Comparison of ENCODE assay signal across 8 mouse cellular contexts in genomic region chr8:84009876-84010275, GRCm38 (mm10). TPM values are rescaled to one million over a fixed set of nuclear protein-coding genes. Genes with fewer than 3 reads are reported as not detected.
DNase-seq lines count a peak whose midpoint lies in the region; ATAC-seq and TF ChIP-seq lines count a peak whose summit lies in the region.

No protein-coding gene starts in this region.

- no peaks in the 10 kb centered on the region for H3K4me1 ChIP-seq in MEL (ENCODE audit: control insufficient read depth in 1 of 2, insufficient read depth in 2 of 2, low read length in 2 of 2)
- peaks cover 23% of the 10 kb centered on the region for H3K4me1 ChIP-seq in forebrain, embryonic 16.5 days (replicated peaks; ENCODE audit: control insufficient read depth, insufficient read depth, low read length)

- no peak for TF ChIP-seq POLR2A in MEL (IDR thresholded peaks at IDR 0.05; ENCODE audit: control insufficient read depth in 1 of 2, insufficient read depth in 1 of 2, low read depth in 1 of 2, low read length in 2 of 2, poor library complexity in 1 of 2)

- H3K27me3 ChIP-seq in MEL (ENCODE audit: control insufficient read depth in 1 of 2, insufficient read depth in 2 of 2, low read length in 2 of 2) = no peaks in the 10 kb centered on the region
- H3K27me3 ChIP-seq in forebrain, embryonic 16.5 days (replicated peaks; ENCODE audit: control insufficient read depth, insufficient read depth, low read length) = peaks cover 31% of the 10 kb centered on the region

- no peak overlapping the region for H3K4me3 ChIP-seq in MEL (ENCODE audit: control insufficient read depth in 1 of 2, insufficient read depth in 1 of 2, low read depth in 2 of 2, low read length in 2 of 2)
- no peak overlapping the region for H3K4me3 ChIP-seq in forebrain, embryonic 16.5 days (replicated peaks; ENCODE audit: low read length)

- no peak overlapping the region for H3K4me2 ChIP-seq in forebrain, embryonic 16.5 days (ENCODE audit: low read length)

- TF ChIP-seq EP300 in MEL (IDR thresholded peaks at IDR 0.05; ENCODE audit: low read depth in 1 of 2, low read length in 2 of 2) = no peak

- H3K79me2 ChIP-seq in MEL (ENCODE audit: control insufficient read depth, insufficient read depth, low read length, poor library complexity) = no peaks in the 10 kb centered on the region; the same call in 1 of the 2 replicates

- H3K9ac ChIP-seq in MEL (ENCODE audit: control insufficient read depth, low read depth, low read length, poor library complexity, severe bottlenecking) = no peak overlapping the region
- no peak overlapping the region for H3K9ac ChIP-seq in forebrain, embryonic 16.5 days (replicated peaks; ENCODE audit: low read depth, low read length)

- H3K9me3 ChIP-seq in MEL (replicated peaks; ENCODE audit: insufficient read depth, low read length) = no peaks in the 10 kb centered on the region
- no peaks in the 10 kb centered on the region for H3K9me3 ChIP-seq in forebrain, embryonic 16.5 days (ENCODE audit: control insufficient read depth, low read length)

- DNase-seq in MEL (ENCODE audit: low read depth, low spot score) = peak; percentile 76
- peak; percentile 82 for DNase-seq in cerebellum, adult 11 months
- DNase-seq in layer of hippocampus, postnatal 14 days (ENCODE audit: low spot score in 2 of 2) = peak; percentile 83 to 85
- peak; percentile 87 to 90 for DNase-seq in right cerebral cortex, adult 2 months (ENCODE audit: low spot score in 2 of 2)
- peak; percentile 88 for DNase-seq in urinary bladder, postnatal 14 days (ENCODE audit: low spot score)

- no peak overlapping the region for H3K27ac ChIP-seq in MEL (ENCODE audit: control insufficient read depth, low read depth, low read length)
- no peak overlapping the region for H3K27ac ChIP-seq in forebrain, embryonic 16.5 days (ENCODE audit: low read length)

- ATAC-seq in forebrain, embryonic 16.5 days = 0 out of 2 replicates have a peak, but pooled peaks have one; percentile 20
- ATAC-seq in hematopoietic stem cell, adult 5-6 weeks (replicated peaks in 1 of 2; ENCODE audit: insufficient read depth in 1 of 2, low FRiP score in 2 of 2, low TSS enrichment in 1 of 2, low read depth in 1 of 2, poor library complexity in 2 of 2, severe bottlenecking in 2 of 2) = peak; percentile 65 to 70
- ATAC-seq in megakaryocyte, adult 5-6 weeks (ENCODE audit: poor library complexity, severe bottlenecking) = peak; percentile 77

- TF ChIP-seq RAD21 in MEL (IDR thresholded peaks at IDR 0.05; ENCODE audit: low read depth, low read length) = peak; percentile 87

- peak; percentile 66 to 94 (median 90) for TF ChIP-seq CTCF in MEL (IDR thresholded peaks at IDR 0.05 in 2 of 3, conservative IDR thresholded peaks at IDR 0.05 in 1 of 3; ENCODE audit: control insufficient read depth in 1 of 3, insufficient read depth in 1 of 3, low read depth in 2 of 3, low read length in 3 of 3, poor library complexity in 1 of 3, severe bottlenecking in 1 of 3)

- no peaks in the 10 kb centered on the region for H3K36me3 ChIP-seq in MEL (ENCODE audit: control insufficient read depth in 1 of 2, insufficient read depth in 2 of 2, low read length in 2 of 2)
- no peaks in the 10 kb centered on the region for H3K36me3 ChIP-seq in forebrain, embryonic 16.5 days (ENCODE audit: control insufficient read depth, insufficient read depth)

- 2% methylated on average over 11 of the region's 11 CpGs for WGBS in forebrain, embryonic 16.5 days

TF ChIP-seq in MEL, 35 proteins besides CTCF, POLR2A, EP300 and RAD21:
- TF ChIP-seq BHLHE40 (IDR thresholded peaks at IDR 0.05; ENCODE audit: borderline replicate concordance, low read depth, low read length) = 0 out of 2 replicates have a peak, but pooled peaks have one; percentile 13
- no peak for TF ChIP-seq TCF12 (IDR thresholded peaks at IDR 0.05; ENCODE audit: low read depth, low read length)
- TF ChIP-seq ZC3H11A (IDR thresholded peaks at IDR 0.05; ENCODE audit: low read depth, low read length) = peak; percentile 79
- TF ChIP-seq SMC3 (IDR thresholded peaks at IDR 0.05; ENCODE audit: low read depth, low read length) = peak; percentile 90

RNA-seq across cellular contexts. Expression of gene 2210011C24Rik, which starts 2.1 kb away (rescaled TPM):
- not detected in 2 replicates for total RNA-seq in MEL (2012; rRNA removed)
- not detected for polyA plus RNA-seq in MEL (2012; ENCODE audit: insufficient read depth in 1 of 2, insufficient read length in 2 of 2, low read depth in 1 of 2, low replicate concordance in 2 of 2, missing spikeins in 1 of 2)
- not detected in 2 replicates for polyA plus RNA-seq in forebrain, embryonic 16.5 days (2015; fragmentation: Nextera tagmentation; extraction: Ambion mirVana)
- not detected in 2 replicates for total RNA-seq in hematopoietic stem cell, adult 5-6 weeks (2017)
- 1 to 10 TPM; 2.5 to 2.8 TPM for total RNA-seq in layer of hippocampus, postnatal 14 days (2021)
- total RNA-seq in megakaryocyte, adult 5-6 weeks (2015) = not detected in 2 replicates
- total RNA-seq in megakaryocyte, adult 5-6 weeks (2017) = not detected in 2 replicates

RNA-seq across cellular contexts. Expression of gene 1700067K01Rik, which starts 8.6 kb away (rescaled TPM):
- total RNA-seq in MEL (2012; rRNA removed) = 0.39 and 0.69 TPM in 2 replicates
- under 1 TPM in 1 of 2 experiments, not detected in 1; 0.53 TPM for polyA plus RNA-seq in MEL (2012; ENCODE audit: insufficient read depth in 1 of 2, insufficient read length in 2 of 2, low read depth in 1 of 2, low replicate concordance in 2 of 2, missing spikeins in 1 of 2)
- polyA plus RNA-seq in forebrain, embryonic 16.5 days (2015; fragmentation: Nextera tagmentation; extraction: Ambion mirVana) = 1.1 and 1.3 TPM in 2 replicates
- total RNA-seq in hematopoietic stem cell, adult 5-6 weeks (2017) = 0.31 and 1.1 TPM in 2 replicates
- total RNA-seq in layer of hippocampus, postnatal 14 days (2021) = 1 to 10 TPM in 1 of 2 experiments, under 1 TPM in 1; 0.39 to 1.2 TPM
- 0.16 TPM in 1 of 2 replicates, not detected in the other for total RNA-seq in megakaryocyte, adult 5-6 weeks (2015)
- total RNA-seq in megakaryocyte, adult 5-6 weeks (2017) = 0.41 TPM in 1 of 2 replicates, not detected in the other

RNA-seq across cellular contexts. Expression of gene Palm3, which starts 11.4 kb away (rescaled TPM):
- 0.65 and 0.92 TPM in 2 replicates for total RNA-seq in MEL (2012; rRNA removed)
- polyA plus RNA-seq in MEL (2012; ENCODE audit: insufficient read depth in 1 of 2, insufficient read length in 2 of 2, low read depth in 1 of 2, low replicate concordance in 2 of 2, missing spikeins in 1 of 2) = 1 to 10 TPM in 1 of 2 experiments, not detected in 1; 3.6 TPM
- polyA plus RNA-seq in forebrain, embryonic 16.5 days (2015; fragmentation: Nextera tagmentation; extraction: Ambion mirVana) = 2.0 and 3.0 TPM in 2 replicates
- 0.31 TPM in 1 of 2 replicates, not detected in the other for total RNA-seq in hematopoietic stem cell, adult 5-6 weeks (2017)
- total RNA-seq in layer of hippocampus, postnatal 14 days (2021) = 1 to 10 TPM; 4.1 to 7.9 TPM
- not detected in 2 replicates for total RNA-seq in megakaryocyte, adult 5-6 weeks (2015)
- not detected in 2 replicates for total RNA-seq in megakaryocyte, adult 5-6 weeks (2017)

RNA-seq across cellular contexts. Expression of gene Samd1, which starts 12.4 kb away (rescaled TPM):
- total RNA-seq in MEL (2012; rRNA removed) = 96.7 and 111 TPM in 2 replicates
- polyA plus RNA-seq in MEL (2012; ENCODE audit: insufficient read depth in 1 of 2, insufficient read length in 2 of 2, low read depth in 1 of 2, low replicate concordance in 2 of 2, missing spikeins in 1 of 2) = 100 to 1,000 TPM in 1 of 2 experiments, not detected in 1; 121 TPM
- 8.1 and 9.7 TPM in 2 replicates for polyA plus RNA-seq in forebrain, embryonic 16.5 days (2015; fragmentation: Nextera tagmentation; extraction: Ambion mirVana)
- total RNA-seq in hematopoietic stem cell, adult 5-6 weeks (2017) = 52.8 and 53.4 TPM in 2 replicates
- 10 to 100 TPM; 51.0 to 52.7 TPM for total RNA-seq in layer of hippocampus, postnatal 14 days (2021)
- 63.0 and 69.1 TPM in 2 replicates for total RNA-seq in megakaryocyte, adult 5-6 weeks (2015)
- total RNA-seq in megakaryocyte, adult 5-6 weeks (2017) = 46.6 and 48.4 TPM in 2 replicates

RNA-seq across cellular contexts. Expression of gene Il27ra, which starts 32.5 kb away (rescaled TPM):
- 32.4 and 38.5 TPM in 2 replicates for total RNA-seq in MEL (2012; rRNA removed)
- 10 to 100 TPM in 1 of 2 experiments, not detected in 1; 31.8 TPM for polyA plus RNA-seq in MEL (2012; ENCODE audit: insufficient read depth in 1 of 2, insufficient read length in 2 of 2, low read depth in 1 of 2, low replicate concordance in 2 of 2, missing spikeins in 1 of 2)
- 0.65 and 0.79 TPM in 2 replicates for polyA plus RNA-seq in forebrain, embryonic 16.5 days (2015; fragmentation: Nextera tagmentation; extraction: Ambion mirVana)
- 14.8 and 19.4 TPM in 2 replicates for total RNA-seq in hematopoietic stem cell, adult 5-6 weeks (2017)
- total RNA-seq in layer of hippocampus, postnatal 14 days (2021) = 1 to 10 TPM; 1.6 to 1.8 TPM
- total RNA-seq in megakaryocyte, adult 5-6 weeks (2015) = 1.5 and 2.2 TPM in 2 replicates
- 0.12 and 0.73 TPM in 2 replicates for total RNA-seq in megakaryocyte, adult 5-6 weeks (2017)

Comparison
In these comparisons a context has a peak if more than half of its experiments do, and no peak if none do; other contexts are left out.
1. ATAC-seq: peak in every context shown above with its lines; median percentile 77 in megakaryocyte, adult 5-6 weeks; 68 in hematopoietic stem cell, adult 5-6 weeks; 20 in forebrain, embryonic 16.5 days.